8 mouse cellular contexts compared by ENCODE assay signal in genomic region chr8:119798965-119799264, GRCm38 (mm10). TPM values are rescaled to one million over a fixed set of nuclear protein-coding genes. Genes with fewer than 3 reads are reported as not detected.
DNase-seq lines count a peak whose midpoint lies in the region; ATAC-seq and TF ChIP-seq lines count a peak whose summit lies in the region.

No protein-coding gene starts in this region.

- H3K4me3 ChIP-seq in spleen, adult 2 months (ENCODE audit: extremely low read depth, insufficient read depth, insufficient read length): no peak overlapping the region
- no peak overlapping the region for H3K4me3 ChIP-seq in limb, embryonic 14.5 days (replicated peaks; ENCODE audit: low read length)
- no peak overlapping the region for H3K4me3 ChIP-seq in stomach, embryonic 15.5 days (replicated peaks)

- DNase-seq in heart, adult 8-10 months (ENCODE audit: low spot score): peak; percentile 41
- no peak for DNase-seq in heart, adult 9 months (ENCODE audit: low spot score in 2 of 2)
- DNase-seq in spleen, adult 2 months (ENCODE audit: low read depth in 1 of 2, low spot score in 2 of 2): no peak
- no peak for DNase-seq in spleen, postnatal 4 days (ENCODE audit: low spot score in 2 of 2)
- DNase-seq in limb, embryonic 14.5 days (ENCODE audit: low spot score): no peak
- no peak for DNase-seq in cerebellum, adult 18-20 months
- no peak for DNase-seq in layer of hippocampus, adult 9-10 months (ENCODE audit: low spot score)

- no peaks in the 10 kb centered on the region for H3K9me3 ChIP-seq in limb, embryonic 14.5 days (ENCODE audit: control insufficient read depth, low read length)
- no peaks in the 10 kb centered on the region for H3K9me3 ChIP-seq in stomach, embryonic 15.5 days

- no peak for TF ChIP-seq POLR2A in spleen, adult 2 months (IDR thresholded peaks at IDR 0.05; ENCODE audit: low read depth, low read length)
- TF ChIP-seq POLR2A in limb, embryonic 14.5 days (IDR thresholded peaks at IDR 0.05; ENCODE audit: borderline replicate concordance, extremely low read depth, insufficient read depth, insufficient read length): no peak

- H3K36me3 ChIP-seq in spleen, adult 2 months (ENCODE audit: control insufficient read depth, insufficient read depth, low read length): no peaks in the 10 kb centered on the region
- H3K36me3 ChIP-seq in limb, embryonic 14.5 days (ENCODE audit: control insufficient read depth, insufficient read depth, low read length): no peaks in the 10 kb centered on the region
- H3K36me3 ChIP-seq in stomach, embryonic 15.5 days: no peaks in the 10 kb centered on the region

- no peak for TF ChIP-seq CTCF in spleen, adult 2 months (IDR thresholded peaks at IDR 0.05; ENCODE audit: extremely low read depth, insufficient read depth, insufficient read length, insufficient replicate concordance)

- peak overlapping the region; percentile 47 for H3K4me2 ChIP-seq in limb, embryonic 14.5 days (replicated peaks; ENCODE audit: low read depth, low read length, severe bottlenecking)
- no peak overlapping the region; the same call in 1 of the 2 replicates for H3K4me2 ChIP-seq in stomach, embryonic 15.5 days

- 57% methylated on average over 2 of the region's 2 CpGs for WGBS in spleen, adult 2 months
- WGBS in limb, embryonic 14.5 days: 59% methylated on average over 2 of the region's 2 CpGs
- whole genome bisulfite sequencing in stomach, embryonic 15.5 days: 83% methylated on average over 2 of the region's 2 CpGs

- ATAC-seq in limb, embryonic 14.5 days (ENCODE audit: low FRiP score, low read depth): no peak
- no peak for ATAC-seq in stomach, embryonic 15.5 days (ENCODE audit: insufficient read depth, low FRiP score, low read depth)

- H3K9ac ChIP-seq in limb, embryonic 14.5 days (ENCODE audit: low read depth, low read length, severe bottlenecking): 0 out of 2 replicates have a peak overlapping the region, but pooled peaks have one; percentile 0
- H3K9ac ChIP-seq in stomach, embryonic 15.5 days: no peak overlapping the region

- H3K27ac ChIP-seq in spleen, adult 2 months (ENCODE audit: insufficient read depth, low read length): 0 out of 2 replicates have a peak overlapping the region, but pooled peaks have one; percentile 10
- peak overlapping the region; percentile 83 for H3K27ac ChIP-seq in limb, embryonic 14.5 days (replicated peaks; ENCODE audit: low read depth, low read length)
- H3K27ac ChIP-seq in stomach, embryonic 15.5 days: 0 out of 2 replicates have a peak overlapping the region, but pooled peaks have one; percentile 63

- H3K4me1 ChIP-seq in spleen, adult 2 months (ENCODE audit: control insufficient read depth, insufficient read depth, insufficient read length): peaks cover 9% of the 10 kb centered on the region; the same call in 1 of the 2 replicates
- peaks cover 16% of the 10 kb centered on the region for H3K4me1 ChIP-seq in limb, embryonic 14.5 days (ENCODE audit: control insufficient read depth, insufficient read depth, low read length)
- H3K4me1 ChIP-seq in stomach, embryonic 15.5 days: peaks cover 11% of the 10 kb centered on the region

- H3K27me3 ChIP-seq in spleen, adult 2 months (ENCODE audit: control insufficient read depth, insufficient read depth, low read length): no peaks in the 10 kb centered on the region
- H3K27me3 ChIP-seq in limb, embryonic 14.5 days (ENCODE audit: control insufficient read depth, insufficient read depth, low read length): no peaks in the 10 kb centered on the region
- no peaks in the 10 kb centered on the region for H3K27me3 ChIP-seq in stomach, embryonic 15.5 days (replicated peaks)

RNA-seq across cellular contexts. Expression of gene Tldc1, which starts 20.7 kb away (rescaled TPM):
- 10 to 100 TPM; 11.3 to 14.3 (median 12.1) TPM for total RNA-seq in heart, adult 8-10 months (2022)
- 4.8 and 6.2 TPM in 2 replicates for polyA plus RNA-seq in spleen, adult 2 months (2012; rRNA removed)
- 10.6 and 11.7 TPM in 2 replicates for polyA plus RNA-seq in limb, embryonic 14.5 days (2012; rRNA removed)
- polyA plus RNA-seq in limb, embryonic 14.5 days (2014; fragmentation: Nextera tagmentation; extraction: Ambion mirVana): 5.1 and 6.7 TPM in 2 replicates
- 12.9 and 13.8 TPM in 2 replicates for polyA plus RNA-seq in stomach, embryonic 15.5 days (2015; fragmentation: Nextera tagmentation; extraction: Ambion mirVana)

RNA-seq across cellular contexts. Expression of gene Cotl1, which starts 41.4 kb away (rescaled TPM):
- 10 to 100 TPM in 3 of 4 experiments, 1 to 10 TPM in 1; 9.6 to 26.9 (median 11.3) TPM for total RNA-seq in heart, adult 8-10 months (2022)
- 606 and 770 TPM in 2 replicates for polyA plus RNA-seq in spleen, adult 2 months (2012; rRNA removed)
- 147 and 196 TPM in 2 replicates for polyA plus RNA-seq in limb, embryonic 14.5 days (2012; rRNA removed)
- polyA plus RNA-seq in limb, embryonic 14.5 days (2014; fragmentation: Nextera tagmentation; extraction: Ambion mirVana): 212 and 247 TPM in 2 replicates
- polyA plus RNA-seq in stomach, embryonic 15.5 days (2015; fragmentation: Nextera tagmentation; extraction: Ambion mirVana): 119 and 135 TPM in 2 replicates

Comparison
In these comparisons a context has a peak if more than half of its experiments do, and no peak if none do; other contexts are left out.
1. H3K27ac ChIP-seq: peak in every context shown above with its lines; median percentile 83 in limb, embryonic 14.5 days; 63 in stomach, embryonic 15.5 days; 10 in spleen, adult 2 months.